ENCODE assay signal across 8 mouse cellular contexts in the genomic region with DNA sequence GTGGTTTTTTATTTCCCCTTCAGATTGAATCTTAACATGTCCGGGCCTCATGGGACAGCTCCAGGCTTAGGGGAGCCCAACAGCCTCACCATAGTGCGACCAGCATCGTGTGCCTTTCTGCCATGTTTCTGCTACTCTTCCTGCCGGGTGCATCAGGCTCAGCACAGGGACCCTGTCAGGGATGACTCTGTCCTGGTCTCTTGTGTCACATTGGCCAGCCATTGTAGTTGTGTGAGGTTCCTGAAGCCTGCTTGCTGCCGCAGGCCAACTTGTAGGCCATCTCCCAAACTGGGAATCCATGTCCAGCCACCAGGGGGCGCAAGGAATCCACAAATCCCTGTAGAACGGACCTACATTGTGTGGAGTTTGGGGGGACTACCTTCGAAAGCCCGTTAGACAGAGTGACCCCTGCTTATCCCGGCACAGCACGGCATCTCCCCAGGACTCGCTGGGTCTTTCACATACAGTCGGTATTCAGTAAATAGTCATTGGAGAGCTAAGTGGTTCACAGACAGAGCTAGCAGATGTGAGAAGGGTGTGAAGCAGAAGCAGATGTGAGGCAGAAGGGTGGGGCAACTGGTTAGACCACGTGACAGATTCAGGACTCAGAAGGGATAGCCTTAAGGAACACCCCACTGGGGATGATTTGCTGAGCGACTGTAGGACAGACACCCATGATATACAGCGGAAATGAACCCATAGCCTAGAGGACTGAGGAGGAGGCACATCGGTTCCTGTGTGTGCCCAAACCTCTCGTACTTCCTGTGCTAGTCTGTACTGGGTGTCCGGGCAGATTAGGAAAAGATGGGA. TPM values are rescaled to one million over a fixed set of nuclear protein-coding genes. Genes with fewer than 3 reads are reported as not detected.
DNase-seq lines count a peak whose midpoint lies in the region; ATAC-seq lines count a peak whose summit lies in the region.

No protein-coding gene starts in this region.

- WGBS in forebrain, embryonic 10.5 days: 22% methylated on average over 19 of the region's 19 CpGs
- WGBS in forebrain, embryonic 12.5 days: 22% methylated on average over 19 of the region's 19 CpGs
- 23% methylated on average over 19 of the region's 19 CpGs for WGBS in limb, embryonic 13.5 days
- WGBS in midbrain, embryonic 16.5 days: 20% methylated on average over 19 of the region's 19 CpGs

- peaks cover 4% of the 10 kb centered on the region for H3K36me3 ChIP-seq in forebrain, embryonic 10.5 days (replicated peaks)
- H3K36me3 ChIP-seq in forebrain, embryonic 12.5 days (replicated peaks): no peaks in the 10 kb centered on the region
- H3K36me3 ChIP-seq in limb, embryonic 13.5 days: no peaks in the 10 kb centered on the region
- no peaks in the 10 kb centered on the region for H3K36me3 ChIP-seq in midbrain, embryonic 16.5 days (ENCODE audit: control insufficient read depth, insufficient read depth, low read length)

- H3K9me3 ChIP-seq in forebrain, embryonic 10.5 days: no peaks in the 10 kb centered on the region
- H3K9me3 ChIP-seq in forebrain, embryonic 12.5 days: no peaks in the 10 kb centered on the region
- no peaks in the 10 kb centered on the region for H3K9me3 ChIP-seq in limb, embryonic 13.5 days
- H3K9me3 ChIP-seq in midbrain, embryonic 16.5 days (replicated peaks; ENCODE audit: control insufficient read depth, low read length, poor library complexity, severe bottlenecking): no peaks in the 10 kb centered on the region

- peak overlapping the region; percentile 10 for H3K4me3 ChIP-seq in forebrain, embryonic 10.5 days
- H3K4me3 ChIP-seq in forebrain, embryonic 12.5 days (replicated peaks): no peak overlapping the region
- peak overlapping the region; percentile 12; the same call in 1 of the 2 replicates for H3K4me3 ChIP-seq in limb, embryonic 13.5 days
- H3K4me3 ChIP-seq in midbrain, embryonic 16.5 days (ENCODE audit: low read depth, low read length): no peak overlapping the region

- intact Hi-C loops in gastrocnemius, postnatal 36 days (cut with DNase I): no loop called here

- no peak overlapping the region for H3K9ac ChIP-seq in forebrain, embryonic 12.5 days
- peak overlapping the region; percentile 25; the same call in 1 of the 2 replicates for H3K9ac ChIP-seq in limb, embryonic 13.5 days
- no peak overlapping the region for H3K9ac ChIP-seq in midbrain, embryonic 16.5 days (ENCODE audit: low read depth, low read length)

- no peak; the same call in 1 of the 2 replicates for ATAC-seq in forebrain, embryonic 12.5 days (ENCODE audit: low FRiP score)
- ATAC-seq in limb, embryonic 13.5 days (ENCODE audit: low FRiP score, low read depth): peak; percentile 20; the same call in 1 of the 2 replicates
- ATAC-seq in midbrain, embryonic 16.5 days: 0 out of 2 replicates have a peak, but pooled peaks have one; percentile 2

- peak; percentile 90 for DNase-seq in forebrain, embryonic 10.5 days (ENCODE audit: extremely low spot score, low spot score)
- peak; percentile 90 for DNase-seq in embryo, embryonic 10 days (ENCODE audit: low spot score)
- DNase-seq in gastrocnemius, postnatal 36 days: peak; percentile 85 to 89
- DNase-seq in kidney, adult 11 months: peak; percentile 73
- peak; percentile 71 to 76 for DNase-seq in spleen, postnatal 36 days (ENCODE audit: low spot score in 2 of 2)

- H3K27me3 ChIP-seq in forebrain, embryonic 10.5 days (ENCODE audit: poor library complexity, severe bottlenecking): peaks cover 86% of the 10 kb centered on the region
- H3K27me3 ChIP-seq in forebrain, embryonic 12.5 days: peaks cover 74% of the 10 kb centered on the region
- H3K27me3 ChIP-seq in limb, embryonic 13.5 days: peaks cover 63% of the 10 kb centered on the region
- H3K27me3 ChIP-seq in midbrain, embryonic 16.5 days (ENCODE audit: control insufficient read depth, insufficient read depth, low read depth, low read length): peaks cover 47% of the 10 kb centered on the region

- peaks cover 55% of the 10 kb centered on the region for H3K4me1 ChIP-seq in forebrain, embryonic 10.5 days
- peaks cover 27% of the 10 kb centered on the region for H3K4me1 ChIP-seq in forebrain, embryonic 12.5 days
- H3K4me1 ChIP-seq in limb, embryonic 13.5 days: peaks cover 32% of the 10 kb centered on the region
- H3K4me1 ChIP-seq in midbrain, embryonic 16.5 days (ENCODE audit: control insufficient read depth, insufficient read depth, low read length): peaks cover 12% of the 10 kb centered on the region

- H3K27ac ChIP-seq in forebrain, embryonic 10.5 days: no peak overlapping the region
- H3K27ac ChIP-seq in forebrain, embryonic 12.5 days: no peak overlapping the region
- H3K27ac ChIP-seq in limb, embryonic 13.5 days: no peak overlapping the region
- no peak overlapping the region for H3K27ac ChIP-seq in midbrain, embryonic 16.5 days (ENCODE audit: low read length)

- H3K4me2 ChIP-seq in forebrain, embryonic 12.5 days: no peak overlapping the region
- H3K4me2 ChIP-seq in limb, embryonic 13.5 days (replicated peaks): peak overlapping the region; percentile 50
- H3K4me2 ChIP-seq in midbrain, embryonic 16.5 days (ENCODE audit: low read length): 0 out of 2 replicates have a peak overlapping the region, but pooled peaks have one; percentile 17

RNA-seq across cellular contexts. Expression of a gene that starts 8.1 kb away (rescaled TPM):
- polyA plus RNA-seq in forebrain, embryonic 10.5 days (2016; fragmentation: Nextera tagmentation; extraction: Ambion mirVana): 0.27 and 0.54 TPM in 2 replicates
- polyA plus RNA-seq in forebrain, embryonic 12.5 days (2016; fragmentation: Nextera tagmentation; extraction: Ambion mirVana): 0.17 and 0.55 TPM in 2 replicates
- total RNA-seq in gastrocnemius, postnatal 36 days (2021): 10 to 100 TPM; 27.4 to 38.1 TPM
- polyA plus RNA-seq in limb, embryonic 13.5 days (2015; fragmentation: Nextera tagmentation; extraction: Ambion mirVana): 2.0 and 2.4 TPM in 2 replicates
- polyA plus RNA-seq in midbrain, embryonic 16.5 days (2015; fragmentation: Nextera tagmentation; extraction: Ambion mirVana): 0.38 and 0.40 TPM in 2 replicates

RNA-seq across cellular contexts. Expression of a gene that starts 10.4 kb away (rescaled TPM):
- 7.7 and 9.1 TPM in 2 replicates for polyA plus RNA-seq in forebrain, embryonic 10.5 days (2016; fragmentation: Nextera tagmentation; extraction: Ambion mirVana)
- polyA plus RNA-seq in forebrain, embryonic 12.5 days (2016; fragmentation: Nextera tagmentation; extraction: Ambion mirVana): 4.1 and 4.4 TPM in 2 replicates
- 1 to 10 TPM; 1.3 to 1.5 TPM for total RNA-seq in gastrocnemius, postnatal 36 days (2021)
- 6.1 and 6.3 TPM in 2 replicates for polyA plus RNA-seq in limb, embryonic 13.5 days (2015; fragmentation: Nextera tagmentation; extraction: Ambion mirVana)
- polyA plus RNA-seq in midbrain, embryonic 16.5 days (2015; fragmentation: Nextera tagmentation; extraction: Ambion mirVana): 6.0 and 8.6 TPM in 2 replicates

RNA-seq across cellular contexts. Expression of a gene that starts 10.8 kb away (rescaled TPM):
- polyA plus RNA-seq in forebrain, embryonic 10.5 days (2016; fragmentation: Nextera tagmentation; extraction: Ambion mirVana): 5.7 and 6.7 TPM in 2 replicates
- 3.7 and 3.8 TPM in 2 replicates for polyA plus RNA-seq in forebrain, embryonic 12.5 days (2016; fragmentation: Nextera tagmentation; extraction: Ambion mirVana)
- total RNA-seq in gastrocnemius, postnatal 36 days (2021): 1 to 10 TPM; 1.1 to 2.0 TPM
- 4.8 and 6.5 TPM in 2 replicates for polyA plus RNA-seq in limb, embryonic 13.5 days (2015; fragmentation: Nextera tagmentation; extraction: Ambion mirVana)
- polyA plus RNA-seq in midbrain, embryonic 16.5 days (2015; fragmentation: Nextera tagmentation; extraction: Ambion mirVana): 5.6 and 6.5 TPM in 2 replicates

RNA-seq across cellular contexts. Expression of a gene that starts 16.1 kb away (rescaled TPM):
- polyA plus RNA-seq in forebrain, embryonic 10.5 days (2016; fragmentation: Nextera tagmentation; extraction: Ambion mirVana): 0.43 and 0.71 TPM in 2 replicates
- 0.23 and 0.40 TPM in 2 replicates for polyA plus RNA-seq in forebrain, embryonic 12.5 days (2016; fragmentation: Nextera tagmentation; extraction: Ambion mirVana)
- under 1 TPM; 0.15 to 0.20 TPM for total RNA-seq in gastrocnemius, postnatal 36 days (2021)
- 1.2 and 2.2 TPM in 2 replicates for polyA plus RNA-seq in limb, embryonic 13.5 days (2015; fragmentation: Nextera tagmentation; extraction: Ambion mirVana)
- 9.6 and 11.0 TPM in 2 replicates for polyA plus RNA-seq in midbrain, embryonic 16.5 days (2015; fragmentation: Nextera tagmentation; extraction: Ambion mirVana)

RNA-seq across cellular contexts. Expression of a gene that starts 19.8 kb away (rescaled TPM):
- 56.4 and 60.2 TPM in 2 replicates for polyA plus RNA-seq in forebrain, embryonic 10.5 days (2016; fragmentation: Nextera tagmentation; extraction: Ambion mirVana)
- polyA plus RNA-seq in forebrain, embryonic 12.5 days (2016; fragmentation: Nextera tagmentation; extraction: Ambion mirVana): 42.6 and 44.4 TPM in 2 replicates
- total RNA-seq in gastrocnemius, postnatal 36 days (2021): 1 to 10 TPM; 5.5 to 6.2 TPM
- polyA plus RNA-seq in limb, embryonic 13.5 days (2015; fragmentation: Nextera tagmentation; extraction: Ambion mirVana): 50.7 and 51.2 TPM in 2 replicates
- 21.9 and 26.7 TPM in 2 replicates for polyA plus RNA-seq in midbrain, embryonic 16.5 days (2015; fragmentation: Nextera tagmentation; extraction: Ambion mirVana)

Comparison
In these comparisons a context has a peak if more than half of its experiments do, and no peak if none do; other contexts are left out.
1. H3K4me3 ChIP-seq: peak in forebrain, embryonic 10.5 days (single experiment) and limb, embryonic 13.5 days (single experiment); none in forebrain, embryonic 12.5 days (single experiment) and midbrain, embryonic 16.5 days (single experiment).
2. Peak in every context shown above with its lines, with median percentiles within 50 percentile points of each other: DNase-seq.